Mouse (Mus musculus) thymus, postnatal 10 days (tissue): Measurements from ENCODE around the gene Nutf2-ps1.
"Not testable (repeated sequence)": the region's sequence is repeated elsewhere in the genome, so short reads cannot be mapped to it uniquely, and the experiment has no call there.

Experiments used
- DNase-seq, 2 experiments: peaks; one replicate each; pipeline ENCODE4 v3.0.0; 2021; ENCODE audit warnings: low spot score in 2 of 2

The Nutf2-ps1 gene

GRCm38 (mm10) chr19:53588968-53589367 is at the start of gene Nutf2-ps1:
Nutf2-ps1 (minus strand) TSS chr19:53589068.
- not testable (repeated sequence) for DNase-seq

DNA sequence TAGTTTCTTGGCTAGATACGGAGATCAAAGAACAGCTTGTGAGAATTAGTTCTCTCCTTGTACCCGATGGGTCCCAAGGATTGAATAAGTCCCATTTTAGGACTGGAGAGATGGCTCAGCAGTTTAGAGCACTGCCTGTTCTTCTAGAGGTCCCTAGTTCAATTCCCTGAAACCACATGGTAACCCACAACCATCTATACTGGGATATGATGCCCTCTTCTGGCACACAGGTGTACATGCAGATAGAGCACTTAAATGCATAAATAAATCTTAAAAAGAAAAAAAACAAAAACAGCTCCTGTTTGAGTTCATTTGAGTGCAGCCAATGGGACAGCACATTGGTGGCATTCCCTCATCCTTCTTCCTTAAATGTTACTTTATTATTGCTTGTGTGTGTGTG is 49.2 kb upstream of the Nutf2-ps1 start:
- no peak for DNase-seq

GRCm38 (mm10) chr19:53621681-53622080 is 32.8 kb upstream of the Nutf2-ps1 start:
- DNase-seq, result no peak

GRCm38 (mm10) chr19:53608921-53609320 is 20.1 kb upstream of the Nutf2-ps1 start:
- DNase-seq, result no peak

DNA sequence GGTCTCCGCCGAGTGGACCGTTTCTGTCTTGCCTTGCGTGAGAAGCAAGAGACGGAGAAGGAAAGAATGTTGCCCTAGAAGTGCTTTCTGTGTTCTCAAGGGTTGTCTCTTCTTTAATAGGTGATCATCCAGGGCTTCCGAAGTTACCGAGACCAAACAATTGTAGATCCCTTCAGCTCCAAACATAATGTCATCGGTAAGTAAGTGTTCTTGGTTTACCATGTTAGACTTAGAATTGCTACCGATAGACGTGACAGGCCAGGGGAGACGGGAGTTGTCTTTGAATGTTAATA is 12.4 kb upstream of the Nutf2-ps1 start:
- DNase-seq, result no peak

DNA sequence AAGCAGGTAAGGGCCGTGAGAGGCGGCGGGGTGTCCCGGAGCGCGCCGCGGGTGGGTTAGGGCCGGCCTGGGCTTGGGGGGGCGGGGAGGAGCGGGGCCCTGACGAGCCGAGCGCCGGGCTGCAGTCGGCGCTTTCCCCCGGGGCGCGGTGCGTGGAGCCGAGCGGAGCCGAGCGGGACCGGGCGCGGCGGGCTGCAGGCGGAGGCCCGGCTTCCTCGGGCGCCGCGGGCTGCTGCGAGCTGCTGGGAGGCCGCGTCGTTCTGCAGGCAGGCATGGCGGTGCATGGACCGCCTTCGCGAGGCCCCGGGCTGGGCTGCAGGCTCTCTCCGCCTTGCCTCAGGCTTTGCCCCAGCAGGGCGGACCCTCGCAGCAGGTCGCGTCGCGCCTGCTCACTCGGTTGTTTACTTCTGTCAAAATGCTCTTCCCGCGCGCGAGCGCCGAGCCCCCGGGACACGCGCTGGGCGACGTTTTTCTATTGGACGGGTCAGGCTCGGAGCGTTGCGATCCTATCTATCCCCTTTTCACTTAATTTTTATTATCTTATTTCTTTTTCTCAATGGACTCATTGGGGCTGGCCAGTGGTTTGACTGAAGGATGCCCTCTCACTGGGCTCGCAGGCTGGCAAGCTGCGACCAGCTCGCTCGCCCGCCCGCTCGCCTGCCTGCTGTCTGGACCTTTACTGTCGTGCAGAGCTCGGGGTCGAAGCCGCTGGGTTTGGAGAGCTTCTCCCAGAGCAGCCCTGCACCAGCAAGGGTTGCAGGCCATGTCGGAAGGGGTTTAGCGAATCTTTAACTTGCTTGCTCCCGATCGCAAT is 11.9 kb upstream of the Nutf2-ps1 start:
- DNase-seq, result peak; percentile 52 to 60

- peak; percentile 99 for DNase-seq
Observed at GRCm38 (mm10) chr19:53599757-53600539, 11.1 kb upstream of the Nutf2-ps1 start, which contains the start of gene Smc3. Smc3 (plus strand) TSS chr19:53600398.

DNA sequence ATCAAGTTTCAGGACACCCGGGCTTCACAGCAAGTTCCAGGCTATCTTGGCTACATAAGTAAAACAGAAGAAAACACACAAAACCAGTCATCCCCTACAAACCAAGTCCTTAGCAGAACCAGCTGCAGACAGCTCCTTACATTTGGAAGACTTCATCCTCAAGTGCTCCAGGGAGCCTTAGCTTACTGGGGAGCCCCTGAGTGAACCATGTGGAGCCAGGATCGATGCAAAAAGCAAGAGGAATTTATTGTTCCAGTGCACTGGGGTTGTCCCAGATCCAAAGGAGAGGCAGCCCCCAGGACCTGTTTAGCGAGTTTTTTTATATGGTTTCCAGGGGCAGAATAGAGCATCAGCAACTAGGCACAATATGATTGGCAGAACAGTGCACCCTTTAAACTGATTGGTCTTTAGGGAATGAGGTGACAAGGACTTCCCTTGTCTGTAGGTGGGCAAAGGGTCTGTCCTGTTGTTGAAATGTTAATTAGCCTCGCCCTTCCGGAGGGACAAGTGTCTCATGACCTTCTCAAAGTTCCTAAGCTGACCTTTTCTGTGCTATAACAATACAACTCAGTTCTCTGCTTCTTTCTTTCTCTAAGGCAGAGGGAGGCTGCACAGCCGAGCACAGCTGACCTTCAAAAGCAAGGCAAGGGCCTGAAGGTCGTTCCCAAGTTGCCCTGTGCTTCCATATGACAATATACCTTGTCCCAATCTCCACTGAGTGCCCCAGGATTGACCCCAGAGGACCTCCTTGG is 8.0 kb upstream of the Nutf2-ps1 start:
- no peak for DNase-seq

DNA sequence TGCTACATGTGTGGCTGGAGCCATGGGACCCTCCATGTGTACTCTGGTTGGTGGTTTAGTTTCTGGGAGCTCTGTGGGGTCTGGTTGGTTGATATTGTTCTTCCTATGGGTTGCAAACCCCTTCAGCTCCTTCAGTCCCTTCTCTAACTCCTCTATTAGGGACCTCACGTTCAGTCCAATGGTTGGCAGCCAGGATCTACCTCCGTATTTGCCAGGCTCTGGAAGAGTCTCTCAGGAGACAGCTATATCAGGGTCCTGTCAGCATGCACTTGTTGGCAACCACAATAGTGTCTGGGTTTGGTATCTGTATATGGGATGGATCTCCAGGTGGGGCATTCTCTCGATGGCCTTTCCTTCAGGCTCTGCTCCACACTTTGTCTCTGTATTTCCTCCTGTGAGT is 1.2 kb downstream of the Nutf2-ps1 start:
- not testable (repeated sequence) for DNase-seq

GRCm38 (mm10) chr19:53580271-53580670 is 8.6 kb downstream of the Nutf2-ps1 start:
- DNase-seq, result not testable (repeated sequence)

- DNase-seq, result peak; percentile 52 to 78
Observed at GRCm38 (mm10) chr19:53578597-53579252, 10.1 kb downstream of the Nutf2-ps1 start.

DNA sequence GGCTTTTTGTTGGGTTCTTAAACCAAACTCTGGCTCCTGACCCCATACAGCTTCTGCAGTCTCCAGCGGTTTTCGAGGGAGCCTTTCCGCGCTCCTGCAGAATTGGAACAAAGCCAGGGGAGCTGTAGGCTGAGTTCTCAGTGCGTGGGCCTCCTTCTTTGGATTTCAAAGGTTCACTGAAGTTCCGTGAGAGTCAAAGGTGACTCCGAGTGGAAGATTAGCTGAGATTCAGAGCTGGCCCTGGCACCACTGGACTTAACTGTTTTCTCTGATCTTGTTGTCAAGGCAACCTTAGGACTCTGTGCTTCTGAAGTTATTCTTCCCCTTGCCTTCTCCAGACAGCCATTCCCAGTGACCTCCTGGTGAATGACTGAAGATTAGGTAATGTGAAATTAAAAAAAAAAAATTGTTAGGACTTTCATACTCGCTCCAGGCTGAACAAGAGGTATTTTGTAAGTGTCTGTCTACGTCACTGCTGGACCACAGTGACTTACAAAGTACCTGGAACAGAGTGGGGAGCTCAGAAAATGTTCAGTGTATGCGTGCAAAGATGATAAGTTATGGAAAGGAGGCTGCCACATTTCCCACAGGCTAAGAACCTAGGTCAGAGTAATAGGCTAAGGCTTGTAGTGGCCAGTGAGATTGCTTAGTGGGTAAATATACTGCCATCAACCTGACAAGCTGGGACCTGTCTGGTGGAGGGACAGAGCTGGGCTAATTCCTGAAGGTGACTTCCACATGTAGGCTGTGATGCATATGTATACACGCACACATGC is 11.7 kb downstream of the Nutf2-ps1 start:
- peak in 1 of 2 experiments; percentile 2 for DNase-seq

GRCm38 (mm10) chr19:53576061-53576460 is 12.8 kb downstream of the Nutf2-ps1 start:
- no peak for DNase-seq

- DNase-seq, result no peak
Observed at GRCm38 (mm10) chr19:53575296-53576010, 13.4 kb downstream of the Nutf2-ps1 start.

- no peak for DNase-seq
Observed at GRCm38 (mm10) chr19:53574546-53574945, 14.3 kb downstream of the Nutf2-ps1 start.

- DNase-seq, result no peak
Observed at GRCm38 (mm10) chr19:53574131-53574530, 14.7 kb downstream of the Nutf2-ps1 start.

DNA sequence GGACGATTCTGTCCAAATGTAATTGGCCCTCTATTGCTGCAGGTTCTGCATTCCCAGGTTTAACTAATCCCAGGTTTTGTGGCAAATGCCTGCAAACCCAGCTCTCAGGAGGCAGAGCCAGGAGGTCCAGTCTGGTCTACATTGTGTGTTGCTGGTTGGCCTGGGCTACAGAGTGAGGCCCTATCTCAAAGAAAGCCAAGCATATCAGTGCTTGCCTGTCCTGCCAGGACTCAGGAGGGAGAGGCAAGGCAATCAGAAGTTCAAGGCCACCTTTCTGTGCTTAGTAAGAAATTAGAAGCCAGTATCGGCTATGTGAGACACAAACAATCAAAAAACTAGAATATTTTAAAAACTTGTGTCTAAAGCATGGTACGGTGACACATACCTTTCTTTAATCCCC is 15.7 kb downstream of the Nutf2-ps1 start:
- DNase-seq, result no peak

DNA sequence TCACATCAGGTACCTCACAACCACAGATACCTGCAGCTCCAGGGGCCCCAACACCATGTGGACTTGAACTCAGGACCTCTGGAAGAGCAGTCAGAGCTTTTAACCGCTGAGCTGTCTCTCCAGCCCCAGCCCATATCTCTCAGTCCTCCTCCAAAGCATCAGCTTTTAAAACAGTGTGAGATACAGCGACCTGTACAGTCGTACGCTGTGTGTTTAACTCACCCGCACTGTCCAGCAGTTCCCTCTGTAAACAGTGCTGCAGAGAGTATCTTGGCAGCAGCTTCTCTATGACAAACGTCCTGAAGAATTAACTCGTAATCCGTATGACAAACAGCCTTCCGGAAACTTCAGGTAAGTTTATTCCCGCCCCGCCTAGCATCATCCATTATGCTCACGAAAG is 16.3 kb downstream of the Nutf2-ps1 start:
- DNase-seq, result no peak

- DNase-seq, result no peak
Observed at GRCm38 (mm10) chr19:53571501-53572428, 17.1 kb downstream of the Nutf2-ps1 start.
